7 mouse cellular contexts compared by ENCODE assay signal in genomic region chr14:67541271-67541711, GRCm38 (mm10).
A peak's percentile ranks its signal among the peaks of the same experiment; 100 is the strongest.
DNase-seq lines count a peak whose midpoint lies in the region; ATAC-seq lines count a peak whose summit lies in the region.

No protein-coding gene starts in this region.

- no peak for ATAC-seq in erythroid progenitor cell, adult 5-6 weeks (replicated peaks; ENCODE audit: low FRiP score, poor library complexity, severe bottlenecking)

- DNase-seq in right cerebral cortex, postnatal 14 days: peak; percentile 11
- no peak for DNase-seq in right cerebral cortex, adult 2 months (ENCODE audit: low spot score in 2 of 2)
- DNase-seq in gastrocnemius, postnatal 25 days: peak; percentile 54
- DNase-seq in layer of hippocampus, postnatal 10 days (ENCODE audit: low spot score in 2 of 2): peak; percentile 57 to 66
- no peak for DNase-seq in testis, postnatal 14 days (ENCODE audit: low spot score)
- DNase-seq in kidney, postnatal 14 days: no peak

Comparison
In these comparisons a context has a peak if more than half of its experiments do, and no peak if none do; other contexts are left out.
1. DNase-seq: peak in right cerebral cortex, postnatal 14 days (single experiment), gastrocnemius, postnatal 25 days (single experiment) and layer of hippocampus, postnatal 10 days (2 of 2); none in right cerebral cortex, adult 2 months (0 of 2), testis, postnatal 14 days (single experiment) and kidney, postnatal 14 days (single experiment).